Mouse (Mus musculus) intestine, postnatal 0 days (tissue): Measurements from ENCODE around the gene Phf13. TPM values are rescaled to one million over a fixed set of nuclear protein-coding genes. Genes with fewer than 3 reads are reported as not detected.
A peak's percentile ranks its signal among the peaks of the same experiment; 100 is the strongest.
"Not testable (repeated sequence)": the region's sequence is repeated elsewhere in the genome, so short reads cannot be mapped to it uniquely, and the experiment has no call there.

Experiments
- ATAC-seq: fragments of 200-750 bp; cut with Nextera tagmentation; 2 replicates; pipeline ENCODE4 v1.8.0; 2017; ENCODE audit warnings: mild to moderate bottlenecking, moderate TSS enrichment, moderate library complexity
- H3K27ac ChIP-seq: fragments of 300-500 bp; sonication (generic); 2 replicates; pipeline ENCODE4 v1.5.1; 2014; ENCODE audit warnings: mild to moderate bottlenecking, low read depth, low read length, moderate library complexity
- H3K27me3 ChIP-seq: fragments of 300-500 bp; sonication (generic); replicated peaks from 2 replicates; pipeline ENCODE4 v1.6.1; 2014; ENCODE audit warnings: low read length, mixed read lengths; ENCODE audit not compliant: control insufficient read depth, insufficient read depth
- H3K36me3 ChIP-seq: fragments of 300-500 bp; sonication (generic); 2 replicates; pipeline ENCODE4 v1.6.1; 2014; ENCODE audit warnings: mild to moderate bottlenecking, moderate library complexity; ENCODE audit not compliant: control insufficient read depth, insufficient read depth
- H3K4me1 ChIP-seq: fragments of 300-500 bp; sonication (generic); replicated peaks from 2 replicates; pipeline ENCODE4 v1.6.1; 2014; ENCODE audit warnings: antibody characterized with exemption, low read length, mixed read lengths; ENCODE audit not compliant: control insufficient read depth, insufficient read depth
- H3K4me2 ChIP-seq: fragments of 300-500 bp; sonication (generic); replicated peaks from 2 replicates; pipeline ENCODE4 v1.6.1; 2014; ENCODE audit warnings: low read depth, mild to moderate bottlenecking, moderate library complexity
- H3K4me3 ChIP-seq: fragments of 300-500 bp; sonication (generic); 2 replicates; pipeline ENCODE4 v1.5.1; 2014; ENCODE audit warnings: low read depth, low read length
- H3K9ac ChIP-seq: fragments of 300-500 bp; sonication (generic); 2 replicates; pipeline ENCODE4 v1.6.1; 2014; ENCODE audit warnings: mild to moderate bottlenecking, low read depth, low read length
- H3K9me3 ChIP-seq: fragments of 300-500 bp; sonication (generic); 2 replicates; pipeline ENCODE4 v1.6.1; 2016; ENCODE audit warnings: mixed run types; ENCODE audit not compliant: control insufficient read depth
- CTCF ChIP-seq: sonication (generic); IDR thresholded peaks from 2 replicates; pipeline ENCODE4 v1.5.1; 2016; ENCODE audit warnings: low read depth, mild to moderate bottlenecking, control low read depth, antibody characterized with exemption, moderate library complexity
- WGBS: fragments of 180-500 bp; shearing (Covaris S2); extraction: QIAGEN DNeasy Blood & Tissue Kit; methylation state at CpG from one replicate; pipeline ENCODE4 v1.1.7; 2014; 5-methylcytosine and 5-hydroxymethylcytosine counted together
- polyA plus RNA-seq: library from polyadenylated mRNA; unstranded; fragments of >200 nt; fragmentation: Nextera tagmentation; extraction: Ambion mirVana; gene quantifications from 2 replicates; pipeline ENCODE4 v1.2.1, GENCODE M21; 2015

Gene Phf13
- polyA plus RNA-seq, 1 experiment from 2014 or later = 10.6 TPM

GRCm38 (mm10) chr4:152038985-152039830 lies 43.1 kb upstream of the Phf13 start, which contains the start of gene Nol9:
TSS of gene Nol9 (plus strand) at chr4:152039321.
- no peaks in the 10 kb centered on the region for H3K9me3 ChIP-seq
- peak within 1 kb of the TSS; percentile 92 for H3K4me2 ChIP-seq
- peak within 1 kb of the TSS; percentile 77 for H3K4me3 ChIP-seq
- peak; percentile 99 for TF ChIP-seq CTCF
- H3K4me1 ChIP-seq = 0 out of 2 replicates have a peak, but pooled peaks cover 5% of the 10 kb centered on the region
- peak; percentile 87 for ATAC-seq
- H3K9ac ChIP-seq = peak within 1 kb of the TSS; percentile 93
- under 1% methylated on average over 84 of the region's 86 CpGs for WGBS
- no peaks in the 10 kb centered on the region for H3K27me3 ChIP-seq
- peak within 1 kb of the TSS; percentile 11; the same call in 1 of the 2 replicates for H3K27ac ChIP-seq
- H3K36me3 ChIP-seq = peaks cover 32% of the 10 kb centered on the region

GRCm38 (mm10) chr4:152038225-152038984 lies 42.3 kb upstream of the Phf13 start, which contains the start of gene Tas1r1:
TSS of gene Tas1r1 (minus strand) at chr4:152038568.
- no peaks in the 10 kb centered on the region for H3K9me3 ChIP-seq
- peak within 1 kb of the TSS; percentile 77 for H3K4me3 ChIP-seq
- WGBS = 44% methylated on average over 10 of the region's 10 CpGs
- no peaks in the 10 kb centered on the region for H3K27me3 ChIP-seq
- no peak for ATAC-seq
- H3K9ac ChIP-seq = peak within 1 kb of the TSS; percentile 93
- 0 out of 2 replicates have a peak, but pooled peaks cover 5% of the 10 kb centered on the region for H3K4me1 ChIP-seq
- peaks cover 25% of the 10 kb centered on the region for H3K36me3 ChIP-seq
- TF ChIP-seq CTCF = no peak
- 0 out of 2 replicates have a peak within 1 kb of the TSS, but pooled peaks have one; percentile 11 for H3K27ac ChIP-seq
- H3K4me2 ChIP-seq = peak within 1 kb of the TSS; percentile 92

GRCm38 (mm10) chr4:152036464-152036863 lies 40.4 kb upstream of the Phf13 start:
- peak; percentile 51 for TF ChIP-seq CTCF
- not testable (repeated sequence) for H3K4me3 ChIP-seq, H3K9me3 ChIP-seq, ATAC-seq, H3K4me2 ChIP-seq, H3K9ac ChIP-seq, H3K27me3 ChIP-seq, H3K36me3 ChIP-seq, H3K27ac ChIP-seq, H3K4me1 ChIP-seq
- WGBS = 93% methylated on average over 6 of the region's 6 CpGs

GRCm38 (mm10) chr4:152032922-152033321 lies 36.9 kb upstream of the Phf13 start:
- WGBS = 64% methylated on average over 13 of the region's 13 CpGs
- Histone ChIP-seq H3K4me3 (no peak overlapping the region), H3K27ac (no peak overlapping the region), H3K4me1 (no peaks in the 10 kb centered on the region; the same call in 1 of the 2 replicates), H3K27me3 (no peaks in the 10 kb centered on the region), H3K9ac (no peak overlapping the region), H3K9me3 (no peaks in the 10 kb centered on the region), H3K4me2 (no peak overlapping the region), H3K36me3 (no peaks in the 10 kb centered on the region)
- TF ChIP-seq CTCF = no peak
- ATAC-seq = peak; percentile 50

GRCm38 (mm10) chr4:152029997-152030396 lies 33.9 kb upstream of the Phf13 start:
- H3K9ac ChIP-seq = no peak overlapping the region
- peaks cover 5% of the 10 kb centered on the region for H3K4me1 ChIP-seq
- H3K27ac ChIP-seq = no peak overlapping the region
- H3K4me3 ChIP-seq = no peak overlapping the region
- H3K36me3 ChIP-seq = peaks cover 3% of the 10 kb centered on the region; the same call in 1 of the 2 replicates
- 78% methylated on average over 4 of the region's 4 CpGs for WGBS
- H3K27me3 ChIP-seq = no peaks in the 10 kb centered on the region
- no peak overlapping the region for H3K4me2 ChIP-seq
- TF ChIP-seq CTCF = peak; percentile 55
- no peaks in the 10 kb centered on the region for H3K9me3 ChIP-seq
- ATAC-seq = no peak

- 53% methylated on average over 5 of the region's 5 CpGs for WGBS
- H3K4me2 ChIP-seq = no peak overlapping the region
- peak; percentile 68 for TF ChIP-seq CTCF
These were observed 33.0 kb upstream of the Phf13 start for GRCm38 (mm10) chr4:152029087-152029486.

More at GRCm38 (mm10) chr4:152029087-152029486, 33.0 kb upstream of the Phf13 start:
- H3K27me3 ChIP-seq = no peaks in the 10 kb centered on the region
- no peak overlapping the region for H3K27ac ChIP-seq
- H3K4me1 ChIP-seq = peaks cover 5% of the 10 kb centered on the region
- H3K9me3 ChIP-seq = no peaks in the 10 kb centered on the region
- peaks cover 9% of the 10 kb centered on the region for H3K36me3 ChIP-seq
- H3K9ac ChIP-seq = no peak overlapping the region
- no peak for ATAC-seq
- no peak overlapping the region for H3K4me3 ChIP-seq
